Mouse (Mus musculus): Measurements from ENCODE around the gene Cort. TPM values are rescaled to one million over a fixed set of nuclear protein-coding genes. Genes with fewer than 3 reads are reported as not detected.

Cort gene
- total and polyA plus RNA-seq, 2 experiments from 2014 or later, result not detected

- TF ChIP-seq EP300 (IDR thresholded peaks at IDR 0.05; ENCODE audit: low read depth) (no peak), CTCF (IDR thresholded peaks at IDR 0.05; ENCODE audit: low read depth) (no peak)
- Histone ChIP-seq H3K36me3 (replicated peaks; ENCODE audit: control insufficient read depth, insufficient read depth, low read length) (peaks cover 5% of the 10 kb centered on the region; the same call in 1 of the 2 replicates), H3K4me3 (ENCODE audit: low read depth, low read length) (no peak overlapping the region), H3K4me1 (ENCODE audit: control insufficient read depth, insufficient read depth) (no peaks in the 10 kb centered on the region), H3K9ac (replicated peaks; ENCODE audit: low read depth, low read length) (no peak overlapping the region), H3K4me2 (ENCODE audit: low read depth, low read length) (no peak overlapping the region), H3K27ac (ENCODE audit: low read depth) (no peak overlapping the region), H3K27me3 (ENCODE audit: control insufficient read depth, insufficient read depth, low read length) (no peaks in the 10 kb centered on the region), H3K9me3 (replicated peaks; ENCODE audit: control insufficient read depth, low read length) (no peaks in the 10 kb centered on the region)
- WGBS, result 81% methylated on average over 4 of the region's 4 CpGs
- DNase-seq (ENCODE audit: low spot score) (no peak), ATAC-seq (ENCODE audit: insufficient read depth, low read depth) (no peak)
Observed at GRCm38 (mm10) chr4:149145151-149145550, 18.6 kb upstream of the Cort start.

GRCm38 (mm10) chr4:149144459-149144858 lies 17.9 kb upstream of the Cort start:
- peak; percentile 81 for ATAC-seq (ENCODE audit: insufficient read depth, low read depth)
- peak; percentile 82 for DNase-seq (ENCODE audit: low spot score)
- 4% methylated on average over 3 of the region's 3 CpGs for WGBS

GRCm38 (mm10) chr4:149143594-149143993 lies 17.0 kb upstream of the Cort start:
- 31% methylated on average over 4 of the region's 4 CpGs for WGBS
- no peaks in the 10 kb centered on the region for H3K27me3 ChIP-seq (ENCODE audit: control insufficient read depth, insufficient read depth, low read length)
- DNase-seq (ENCODE audit: low spot score), result no peak
- no peak overlapping the region for H3K4me3 ChIP-seq (ENCODE audit: low read depth, low read length)
- no peak for TF ChIP-seq EP300 (IDR thresholded peaks at IDR 0.05; ENCODE audit: low read depth)
- no peak for TF ChIP-seq CTCF (IDR thresholded peaks at IDR 0.05; ENCODE audit: low read depth)
- H3K27ac ChIP-seq (ENCODE audit: low read depth), result no peak overlapping the region
- ATAC-seq (ENCODE audit: insufficient read depth, low read depth), result no peak
- no peaks in the 10 kb centered on the region for H3K9me3 ChIP-seq (replicated peaks; ENCODE audit: control insufficient read depth, low read length)
- H3K36me3 ChIP-seq (replicated peaks; ENCODE audit: control insufficient read depth, insufficient read depth, low read length), result no peaks in the 10 kb centered on the region
- no peaks in the 10 kb centered on the region for H3K4me1 ChIP-seq (ENCODE audit: control insufficient read depth, insufficient read depth)
- H3K9ac ChIP-seq (replicated peaks; ENCODE audit: low read depth, low read length), result no peak overlapping the region
- no peak overlapping the region for H3K4me2 ChIP-seq (ENCODE audit: low read depth, low read length)

More at GRCm38 (mm10) chr4:149144459-149144858, 17.9 kb upstream of the Cort start:
- Histone ChIP-seq H3K9me3 (replicated peaks; ENCODE audit: control insufficient read depth, low read length) (no peaks in the 10 kb centered on the region), H3K4me1 (ENCODE audit: control insufficient read depth, insufficient read depth) (no peaks in the 10 kb centered on the region), H3K36me3 (replicated peaks; ENCODE audit: control insufficient read depth, insufficient read depth, low read length) (no peaks in the 10 kb centered on the region), H3K4me3 (ENCODE audit: low read depth, low read length) (no peak overlapping the region), H3K4me2 (ENCODE audit: low read depth, low read length) (no peak overlapping the region), H3K27ac (ENCODE audit: low read depth) (no peak overlapping the region), H3K9ac (replicated peaks; ENCODE audit: low read depth, low read length) (no peak overlapping the region), H3K27me3 (ENCODE audit: control insufficient read depth, insufficient read depth, low read length) (no peaks in the 10 kb centered on the region)
- no peak for TF ChIP-seq EP300 (IDR thresholded peaks at IDR 0.05; ENCODE audit: low read depth)
- peak; percentile 97 for TF ChIP-seq CTCF (IDR thresholded peaks at IDR 0.05; ENCODE audit: low read depth)

GRCm38 (mm10) chr4:149138515-149138914 lies 12.0 kb upstream of the Cort start:
- peaks cover 5% of the 10 kb centered on the region; the same call in 1 of the 2 replicates for H3K4me1 ChIP-seq (ENCODE audit: control insufficient read depth, insufficient read depth)
- 77% methylated on average over 8 of the region's 8 CpGs for WGBS
- TF ChIP-seq EP300 (IDR thresholded peaks at IDR 0.05; ENCODE audit: low read depth), result no peak
- no peak for TF ChIP-seq CTCF (IDR thresholded peaks at IDR 0.05; ENCODE audit: low read depth)
- H3K9me3 ChIP-seq (replicated peaks; ENCODE audit: control insufficient read depth, low read length), result no peaks in the 10 kb centered on the region
- no peak overlapping the region for H3K4me3 ChIP-seq (ENCODE audit: low read depth, low read length)
- DNase-seq (ENCODE audit: low spot score) (no peak), ATAC-seq (ENCODE audit: insufficient read depth, low read depth) (no peak)
- no peak overlapping the region for H3K9ac ChIP-seq (replicated peaks; ENCODE audit: low read depth, low read length)
- no peaks in the 10 kb centered on the region for H3K36me3 ChIP-seq (replicated peaks; ENCODE audit: control insufficient read depth, insufficient read depth, low read length)
- H3K4me2 ChIP-seq (ENCODE audit: low read depth, low read length), result no peak overlapping the region
- H3K27ac ChIP-seq (ENCODE audit: low read depth), result no peak overlapping the region
- no peaks in the 10 kb centered on the region for H3K27me3 ChIP-seq (ENCODE audit: control insufficient read depth, insufficient read depth, low read length)

- no peaks in the 10 kb centered on the region for H3K27me3 ChIP-seq (ENCODE audit: control insufficient read depth, insufficient read depth, low read length)
- peak within 1 kb of the TSS; percentile 49 for H3K27ac ChIP-seq (ENCODE audit: low read depth)
- TF ChIP-seq CTCF (IDR thresholded peaks at IDR 0.05; ENCODE audit: low read depth), result peak; percentile 93
- 0 out of 2 replicates have a peak, but pooled peaks have one; percentile 40 for TF ChIP-seq EP300 (IDR thresholded peaks at IDR 0.05; ENCODE audit: low read depth)
- peak within 1 kb of the TSS; percentile 75 for H3K4me2 ChIP-seq (ENCODE audit: low read depth, low read length)
- peak within 1 kb of the TSS; percentile 64 for H3K4me3 ChIP-seq (ENCODE audit: low read depth, low read length)
- peaks cover 5% of the 10 kb centered on the region; the same call in 1 of the 2 replicates for H3K4me1 ChIP-seq (ENCODE audit: control insufficient read depth, insufficient read depth)
- H3K9me3 ChIP-seq (replicated peaks; ENCODE audit: control insufficient read depth, low read length), result no peaks in the 10 kb centered on the region
- DNase-seq (ENCODE audit: low spot score), result peak; percentile 79
- H3K9ac ChIP-seq (replicated peaks; ENCODE audit: low read depth, low read length), result peak within 1 kb of the TSS; percentile 43
- 1% methylated on average over 66 of the region's 68 CpGs for WGBS
- no peaks in the 10 kb centered on the region for H3K36me3 ChIP-seq (replicated peaks; ENCODE audit: control insufficient read depth, insufficient read depth, low read length)
- peak; percentile 87 for ATAC-seq (ENCODE audit: insufficient read depth, low read depth)
Observed at GRCm38 (mm10) chr4:149136982-149137770, 10.6 kb upstream of the Cort start, which contains the start of gene Cenps. Cenps (minus strand) TSS chr4:149137629.
